Mouse (Mus musculus): ENCODE data around the gene Plekhg2.
"Not testable (repeated sequence)": the region's sequence is repeated elsewhere in the genome, so short reads cannot be mapped to it uniquely, and the experiment has no call there.

Plekhg2 gene

GRCm38 (mm10) chr7:28372251-28373108 is at the start of gene Plekhg2:
Gene Plekhg2 (minus strand): TSS chr7:28372599.
- peak; percentile 97 to 98 for DNase-seq (ENCODE audit: low spot score in 2 of 2)

- DNase-seq (ENCODE audit: low spot score in 2 of 2), result no peak
Observed at GRCm38 (mm10) chr7:28419416-28419815, 47.0 kb upstream of the Plekhg2 start.

- no peak for DNase-seq (ENCODE audit: low spot score in 2 of 2)
Observed at GRCm38 (mm10) chr7:28418096-28418670, 45.8 kb upstream of the Plekhg2 start.

GRCm38 (mm10) chr7:28417368-28417767 is 45.0 kb upstream of the Plekhg2 start:
- DNase-seq (ENCODE audit: low spot score in 2 of 2), result no peak

- no peak for DNase-seq (ENCODE audit: low spot score in 2 of 2)
Observed at GRCm38 (mm10) chr7:28412826-28413225, 40.4 kb upstream of the Plekhg2 start.

- DNase-seq (ENCODE audit: low spot score in 2 of 2), result no peak
Observed at GRCm38 (mm10) chr7:28410841-28411475, 38.6 kb upstream of the Plekhg2 start.

- no peak for DNase-seq (ENCODE audit: low spot score in 2 of 2)
Observed at GRCm38 (mm10) chr7:28401942-28402341, 29.5 kb upstream of the Plekhg2 start.

- DNase-seq (ENCODE audit: low spot score in 2 of 2), result no peak
Observed at GRCm38 (mm10) chr7:28401030-28401429, 28.6 kb upstream of the Plekhg2 start.

- DNase-seq (ENCODE audit: low spot score in 2 of 2), result no peak
Observed at GRCm38 (mm10) chr7:28398696-28399340, 26.4 kb upstream of the Plekhg2 start.

GRCm38 (mm10) chr7:28398000-28398399 is 25.6 kb upstream of the Plekhg2 start:
- no peak for DNase-seq (ENCODE audit: low spot score in 2 of 2)

- DNase-seq (ENCODE audit: low spot score in 2 of 2), result no peak
Observed at GRCm38 (mm10) chr7:28395425-28395824, 23.0 kb upstream of the Plekhg2 start.

- no peak for DNase-seq (ENCODE audit: low spot score in 2 of 2)
Observed at GRCm38 (mm10) chr7:28393272-28393951, 21.0 kb upstream of the Plekhg2 start.

- DNase-seq (ENCODE audit: low spot score in 2 of 2), result peak; percentile 98
Observed at GRCm38 (mm10) chr7:28392429-28393271, 20.3 kb upstream of the Plekhg2 start, which contains the start of the genes Med29 and Paf1. Gene Med29 (minus strand): TSS chr7:28392708. Gene Paf1 (plus strand): TSS chr7:28392951.

- DNase-seq (ENCODE audit: low spot score in 2 of 2), result no peak
Observed at GRCm38 (mm10) chr7:28390331-28390730, 17.9 kb upstream of the Plekhg2 start.

GRCm38 (mm10) chr7:28387384-28387783 is 15.0 kb upstream of the Plekhg2 start:
- DNase-seq (ENCODE audit: low spot score in 2 of 2), result not testable (repeated sequence)

- not testable (repeated sequence) for DNase-seq (ENCODE audit: low spot score in 2 of 2)
Observed at GRCm38 (mm10) chr7:28386877-28387276, 14.5 kb upstream of the Plekhg2 start.

- peak; percentile 82 for DNase-seq (ENCODE audit: low spot score in 2 of 2)
Observed at GRCm38 (mm10) chr7:28386462-28386861, 14.1 kb upstream of the Plekhg2 start.

GRCm38 (mm10) chr7:28386007-28386406 is 13.6 kb upstream of the Plekhg2 start:
- no peak for DNase-seq (ENCODE audit: low spot score in 2 of 2)

- DNase-seq (ENCODE audit: low spot score in 2 of 2), result no peak
Observed at GRCm38 (mm10) chr7:28385196-28385595, 12.8 kb upstream of the Plekhg2 start.

GRCm38 (mm10) chr7:28384162-28384561 is 11.8 kb upstream of the Plekhg2 start:
- DNase-seq (ENCODE audit: low spot score in 2 of 2), result no peak

All from right cerebral cortex, adult 2 months (tissue).